Mouse (Mus musculus): ENCODE measurements at regions not wholly inside any gene's neighbourhood (a gene's known extent, or its start where the extent isn't known, plus 50 kb on each side); places are given as distances from the start of the nearest gene placed in this dataset.
"Not testable (repeated sequence)": the region's sequence is repeated elsewhere in the genome, so short reads cannot be mapped to it uniquely, and the experiment has no call there.

DNA sequence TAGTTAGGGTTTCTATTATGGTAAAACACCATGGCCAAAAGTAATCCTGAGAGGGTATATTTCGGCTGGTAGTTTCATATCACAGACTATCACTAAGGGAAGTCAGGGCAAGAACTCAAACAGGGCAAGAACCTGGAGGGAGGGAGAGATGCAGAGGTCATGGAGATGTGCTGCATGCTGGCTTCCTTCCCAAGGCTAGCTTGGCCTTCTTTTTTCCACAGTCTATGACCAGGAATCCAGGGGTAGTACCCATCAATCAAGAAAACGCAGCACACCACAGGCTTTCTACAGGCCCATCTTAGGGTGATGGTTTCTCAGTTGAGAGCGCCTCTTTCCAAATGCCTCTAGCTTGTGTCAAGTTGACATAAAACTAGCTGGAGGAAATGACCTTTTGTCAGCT, 126.1 kb upstream of the Stt3b start:
- H3K9ac ChIP-seq (ENCODE audit: low read length), result no peak overlapping the region
- ATAC-seq (replicated peaks; ENCODE audit: low FRiP score, low TSS enrichment, low read depth), result no peak
- 73% methylated on average over 3 of the region's 3 CpGs for WGBS

DNA sequence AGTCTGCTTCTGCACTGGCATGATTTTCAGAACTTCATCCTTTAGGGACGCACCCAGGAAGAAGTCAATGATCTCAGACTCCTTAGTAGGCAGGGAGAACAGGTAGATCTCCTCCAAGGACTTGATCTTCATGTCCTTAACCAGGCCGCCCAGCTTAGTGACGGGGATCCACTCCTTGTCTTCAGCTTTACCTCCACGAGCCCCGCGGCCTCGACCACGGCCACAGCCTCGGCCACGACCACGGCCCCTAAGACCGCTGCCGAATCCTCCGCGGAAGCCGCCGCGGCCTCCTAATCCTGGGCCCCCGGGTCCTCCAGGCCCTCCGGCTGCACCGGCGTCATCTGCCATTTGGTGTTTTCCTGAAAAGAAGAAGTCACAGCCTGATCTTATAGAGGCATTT, 128.0 kb upstream of the Stt3b start:
- not testable (repeated sequence) for DNase-seq (ENCODE audit: low spot score); H3K36me3 ChIP-seq (ENCODE audit: control insufficient read depth, insufficient read depth, low read length)
- over 99% methylated on average over 21 of the region's 22 CpGs for WGBS

More for the DNA sequence above, 126.1 kb upstream of the Stt3b start:
- H3K36me3 ChIP-seq (ENCODE audit: control insufficient read depth, insufficient read depth, low read length), result no peaks in the 10 kb centered on the region
- no peaks in the 10 kb centered on the region for H3K27me3 ChIP-seq (replicated peaks; ENCODE audit: control insufficient read depth, insufficient read depth, low read length)
- H3K4me2 ChIP-seq (ENCODE audit: low read length), result no peak overlapping the region
- DNase-seq (ENCODE audit: low spot score), result no peak
- H3K4me1 ChIP-seq (replicated peaks; ENCODE audit: control insufficient read depth, insufficient read depth, low read length), result no peaks in the 10 kb centered on the region
- 0 out of 2 replicates have a peak, but pooled peaks cover 5% of the 10 kb centered on the region for H3K9me3 ChIP-seq (ENCODE audit: control insufficient read depth, low read length)
- H3K27ac ChIP-seq (ENCODE audit: low read depth), result no peak overlapping the region
- H3K4me3 ChIP-seq (ENCODE audit: low read depth, low read length), result no peak overlapping the region

DNA sequence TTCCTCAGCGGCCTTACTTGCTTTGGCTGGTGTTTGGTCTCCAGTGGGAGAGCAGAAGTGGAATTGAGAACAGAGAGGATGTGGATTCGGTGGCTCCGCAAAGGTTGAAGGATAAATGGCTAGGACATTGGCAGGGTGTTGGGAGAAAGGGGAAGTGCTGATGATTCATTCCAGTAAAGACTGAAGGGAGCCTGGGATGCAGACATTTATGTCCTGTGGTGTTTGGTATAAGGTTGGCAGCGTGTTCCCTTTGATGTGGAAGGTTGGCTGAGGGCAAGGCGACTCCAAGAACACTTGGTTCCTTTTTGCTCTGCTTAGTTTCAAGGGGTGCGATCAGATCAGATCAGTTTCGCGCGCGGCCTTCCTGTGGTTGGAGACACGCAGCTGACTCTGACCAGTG, 136.5 kb upstream of the Stt3b start:
- H3K27ac ChIP-seq (ENCODE audit: low read depth), result no peak overlapping the region
- DNase-seq (ENCODE audit: low spot score) (no peak), ATAC-seq (replicated peaks; ENCODE audit: low FRiP score, low TSS enrichment, low read depth) (no peak)
- H3K4me2 ChIP-seq (ENCODE audit: low read length), result no peak overlapping the region
- no peak overlapping the region for H3K9ac ChIP-seq (ENCODE audit: low read length)
- no peaks in the 10 kb centered on the region for H3K27me3 ChIP-seq (replicated peaks; ENCODE audit: control insufficient read depth, insufficient read depth, low read length)
- 80% methylated on average over 11 of the region's 11 CpGs for WGBS
- peaks cover 2% of the 10 kb centered on the region; the same call in 1 of the 2 replicates for H3K9me3 ChIP-seq (ENCODE audit: control insufficient read depth, low read length)
- H3K36me3 ChIP-seq (ENCODE audit: control insufficient read depth, insufficient read depth, low read length), result no peaks in the 10 kb centered on the region
- no peak overlapping the region for H3K4me3 ChIP-seq (ENCODE audit: low read depth, low read length)
- H3K4me1 ChIP-seq (replicated peaks; ENCODE audit: control insufficient read depth, insufficient read depth, low read length), result no peaks in the 10 kb centered on the region

More for the DNA sequence above, 128.0 kb upstream of the Stt3b start:
- not testable (repeated sequence) for H3K9me3 ChIP-seq (ENCODE audit: control insufficient read depth, low read length); ATAC-seq (replicated peaks; ENCODE audit: low FRiP score, low TSS enrichment, low read depth); H3K9ac ChIP-seq (ENCODE audit: low read length); H3K4me2 ChIP-seq (ENCODE audit: low read length); H3K4me3 ChIP-seq (ENCODE audit: low read depth, low read length); H3K27ac ChIP-seq (ENCODE audit: low read depth); H3K27me3 ChIP-seq (replicated peaks; ENCODE audit: control insufficient read depth, insufficient read depth, low read length); H3K4me1 ChIP-seq (replicated peaks; ENCODE audit: control insufficient read depth, insufficient read depth, low read length)

DNA sequence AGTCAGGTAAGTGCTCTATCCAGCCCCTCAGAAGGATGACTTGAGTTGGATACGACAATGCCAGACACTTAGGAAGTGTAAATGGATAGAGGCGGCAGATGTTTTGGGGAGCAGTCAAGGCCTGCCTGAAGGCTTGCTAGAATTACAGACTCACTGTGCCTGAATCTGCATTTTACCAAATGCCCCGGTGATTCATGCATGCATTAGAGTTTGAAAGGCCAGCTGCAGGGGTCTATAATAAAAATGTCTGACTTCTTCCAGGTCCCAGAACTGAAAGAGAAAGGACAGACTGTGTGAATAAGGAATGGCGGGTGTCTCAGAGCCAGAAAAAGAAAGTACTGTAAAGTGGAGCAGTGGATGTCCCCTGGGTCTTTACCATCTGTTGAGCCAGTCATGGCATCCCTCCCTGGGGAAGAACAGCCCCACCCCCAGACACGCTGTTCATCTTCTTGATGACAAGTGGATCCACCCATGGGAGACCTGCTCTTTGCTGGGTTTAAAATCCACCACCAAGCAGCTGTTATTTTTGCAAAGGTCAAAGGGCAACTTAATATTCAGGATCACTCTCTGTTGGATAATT, 140.6 kb upstream of the Stt3b start:
- H3K27ac ChIP-seq (ENCODE audit: low read depth), result no peak overlapping the region
- no peaks in the 10 kb centered on the region for H3K36me3 ChIP-seq (ENCODE audit: control insufficient read depth, insufficient read depth, low read length)
- no peak overlapping the region for H3K9ac ChIP-seq (ENCODE audit: low read length)
- no peak overlapping the region for H3K4me2 ChIP-seq (ENCODE audit: low read length)
- H3K9me3 ChIP-seq (ENCODE audit: control insufficient read depth, low read length), result peaks cover 2% of the 10 kb centered on the region; the same call in 1 of the 2 replicates
- no peaks in the 10 kb centered on the region for H3K27me3 ChIP-seq (replicated peaks; ENCODE audit: control insufficient read depth, insufficient read depth, low read length)
- DNase-seq (ENCODE audit: low spot score) (no peak), ATAC-seq (replicated peaks; ENCODE audit: low FRiP score, low TSS enrichment, low read depth) (no peak)
- no peak overlapping the region for H3K4me3 ChIP-seq (ENCODE audit: low read depth, low read length)
- no peaks in the 10 kb centered on the region for H3K4me1 ChIP-seq (replicated peaks; ENCODE audit: control insufficient read depth, insufficient read depth, low read length)
- 69% methylated on average over 5 of the region's 5 CpGs for WGBS

GRCm38 (mm10) chr9:115454771-115455170, 144.6 kb upstream of the Stt3b start:
- no peak overlapping the region for H3K4me3 ChIP-seq (ENCODE audit: low read depth, low read length)
- ATAC-seq (replicated peaks; ENCODE audit: low FRiP score, low TSS enrichment, low read depth) (no peak), DNase-seq (ENCODE audit: low spot score) (no peak)
- no peaks in the 10 kb centered on the region for H3K9me3 ChIP-seq (ENCODE audit: control insufficient read depth, low read length)
- no peak overlapping the region for H3K4me2 ChIP-seq (ENCODE audit: low read length)
- no peak overlapping the region for H3K27ac ChIP-seq (ENCODE audit: low read depth)
- 73% methylated on average over 7 of the region's 7 CpGs for WGBS
- H3K9ac ChIP-seq (ENCODE audit: low read length), result no peak overlapping the region
- H3K27me3 ChIP-seq (replicated peaks; ENCODE audit: control insufficient read depth, insufficient read depth, low read length), result no peaks in the 10 kb centered on the region
- H3K36me3 ChIP-seq (ENCODE audit: control insufficient read depth, insufficient read depth, low read length), result no peaks in the 10 kb centered on the region
- H3K4me1 ChIP-seq (replicated peaks; ENCODE audit: control insufficient read depth, insufficient read depth, low read length), result no peaks in the 10 kb centered on the region; the same call in 1 of the 2 replicates

- ATAC-seq (replicated peaks; ENCODE audit: low FRiP score, low TSS enrichment, low read depth) (no peak), DNase-seq (ENCODE audit: low spot score) (no peak)
- Histone ChIP-seq H3K27ac (ENCODE audit: low read depth) (no peak overlapping the region), H3K36me3 (ENCODE audit: control insufficient read depth, insufficient read depth, low read length) (no peaks in the 10 kb centered on the region), H3K9ac (ENCODE audit: low read length) (no peak overlapping the region), H3K27me3 (replicated peaks; ENCODE audit: control insufficient read depth, insufficient read depth, low read length) (no peaks in the 10 kb centered on the region), H3K4me3 (ENCODE audit: low read depth, low read length) (no peak overlapping the region), H3K4me2 (ENCODE audit: low read length) (no peak overlapping the region), H3K9me3 (ENCODE audit: control insufficient read depth, low read length) (no peaks in the 10 kb centered on the region), H3K4me1 (replicated peaks; ENCODE audit: control insufficient read depth, insufficient read depth, low read length) (no peaks in the 10 kb centered on the region; the same call in 1 of the 2 replicates)
- WGBS, result 49% methylated on average over 3 of the region's 3 CpGs
Measured at GRCm38 (mm10) chr9:115456121-115456520, 145.9 kb upstream of the Stt3b start.

DNA sequence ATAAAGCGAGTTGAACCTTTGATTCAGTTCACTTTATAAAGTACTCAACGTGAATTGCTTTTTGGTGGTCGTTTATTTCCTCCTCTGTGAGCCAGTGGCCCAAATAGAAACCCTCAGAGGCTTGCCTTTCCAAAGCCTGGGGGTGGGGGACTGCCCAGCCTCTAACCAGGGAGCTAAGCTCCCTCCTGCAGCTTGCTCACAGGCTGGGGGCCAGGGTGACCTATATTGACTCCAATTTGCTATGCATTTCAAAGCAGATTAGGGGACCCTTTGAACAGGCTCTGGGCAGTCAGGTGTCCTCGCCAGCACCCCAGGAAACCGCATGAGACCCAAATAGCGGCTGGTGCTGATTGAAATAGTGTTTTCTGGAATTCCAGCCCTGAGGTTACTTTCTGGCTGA, 146.4 kb upstream of the Stt3b start:
- no peaks in the 10 kb centered on the region for H3K36me3 ChIP-seq (ENCODE audit: control insufficient read depth, insufficient read depth, low read length)
- H3K27me3 ChIP-seq (replicated peaks; ENCODE audit: control insufficient read depth, insufficient read depth, low read length), result no peaks in the 10 kb centered on the region
- H3K9ac ChIP-seq (ENCODE audit: low read length), result no peak overlapping the region
- no peak overlapping the region for H3K4me2 ChIP-seq (ENCODE audit: low read length)
- H3K4me3 ChIP-seq (ENCODE audit: low read depth, low read length), result no peak overlapping the region
- no peak overlapping the region for H3K27ac ChIP-seq (ENCODE audit: low read depth)
- H3K9me3 ChIP-seq (ENCODE audit: control insufficient read depth, low read length), result no peaks in the 10 kb centered on the region
- no peak for DNase-seq (ENCODE audit: low spot score)
- ATAC-seq (replicated peaks; ENCODE audit: low FRiP score, low TSS enrichment, low read depth), result no peak
- H3K4me1 ChIP-seq (replicated peaks; ENCODE audit: control insufficient read depth, insufficient read depth, low read length), result no peaks in the 10 kb centered on the region; the same call in 1 of the 2 replicates
- 34% methylated on average over 6 of the region's 6 CpGs for WGBS

DNA sequence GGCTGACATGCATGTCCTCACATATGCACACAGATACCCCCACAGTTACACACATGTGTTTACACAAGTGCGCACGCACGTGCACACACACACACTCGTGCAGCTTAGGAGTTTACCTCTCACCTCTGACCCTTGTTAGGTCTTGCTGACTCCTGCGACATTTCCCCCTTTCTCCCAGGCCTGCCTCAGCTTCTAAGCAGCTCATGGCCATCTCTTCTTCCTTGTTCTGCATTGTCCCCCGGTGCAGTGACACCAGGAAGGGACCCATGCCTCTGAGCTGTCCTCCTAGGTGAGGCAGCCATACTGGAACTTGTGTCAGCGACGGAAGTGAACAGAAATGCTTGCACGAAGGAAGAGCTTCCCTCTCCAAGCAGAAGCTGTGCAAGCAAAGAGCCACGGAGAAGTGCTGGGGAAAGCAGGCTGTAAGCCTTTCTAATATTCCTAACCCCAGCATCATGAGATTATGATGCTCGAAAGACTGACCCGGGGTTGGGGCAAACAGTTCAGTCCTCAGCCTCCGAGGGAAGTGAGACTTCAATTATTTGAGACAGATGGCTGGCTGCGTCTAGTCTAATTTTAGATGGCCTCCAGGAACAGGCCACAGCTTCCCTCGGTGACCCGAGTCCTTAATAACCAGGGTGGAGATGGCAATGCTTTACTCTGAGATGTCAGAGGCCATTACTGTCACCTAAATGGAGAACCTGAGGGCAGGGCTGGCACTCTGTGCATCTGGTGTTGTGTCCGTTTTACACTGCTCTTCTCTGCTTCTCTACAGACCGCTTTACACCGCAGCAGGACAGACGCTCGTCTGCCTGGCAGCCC, 147.9 kb upstream of the Stt3b start:
- Histone ChIP-seq H3K27me3 (replicated peaks; ENCODE audit: control insufficient read depth, insufficient read depth, low read length) (no peaks in the 10 kb centered on the region), H3K27ac (ENCODE audit: low read depth) (no peak overlapping the region), H3K4me2 (ENCODE audit: low read length) (no peak overlapping the region), H3K9ac (ENCODE audit: low read length) (no peak overlapping the region), H3K4me1 (replicated peaks; ENCODE audit: control insufficient read depth, insufficient read depth, low read length) (no peaks in the 10 kb centered on the region; the same call in 1 of the 2 replicates), H3K4me3 (ENCODE audit: low read depth, low read length) (no peak overlapping the region), H3K9me3 (ENCODE audit: control insufficient read depth, low read length) (no peaks in the 10 kb centered on the region), H3K36me3 (ENCODE audit: control insufficient read depth, insufficient read depth, low read length) (no peaks in the 10 kb centered on the region)
- whole genome bisulfite sequencing, result 64% methylated on average over 21 of the region's 21 CpGs
- DNase-seq (ENCODE audit: low spot score) (no peak), ATAC-seq (replicated peaks; ENCODE audit: low FRiP score, low TSS enrichment, low read depth) (no peak)
